Mouse (Mus musculus) bone marrow, adult 2 months (tissue): ENCODE results near the gene Rhof. TPM values are rescaled to one million over a fixed set of nuclear protein-coding genes. Genes with fewer than 3 reads are reported as not detected.
A peak's percentile ranks its signal among the peaks of the same experiment; 100 is the strongest.

Experiments used
- H3K27ac ChIP-seq: fragments of 200-500 bp; 2 replicates; pipeline ENCODE4 v1.5.1; 2012; ENCODE audit warnings: low read depth, mild to moderate bottlenecking, control low read depth, inconsistent platforms, low read length; ENCODE audit not compliant: control insufficient read depth, poor library complexity, insufficient read depth
- H3K4me1 ChIP-seq: fragments of 200-500 bp; 2 replicates; pipeline ENCODE4 v1.6.1; 2011; ENCODE audit warnings: low read length; ENCODE audit not compliant: control insufficient read depth, insufficient read depth
- H3K4me3 ChIP-seq: fragments of 200-500 bp; replicated peaks from 2 replicates; pipeline ENCODE3; 2011; ENCODE audit warnings: mild to moderate bottlenecking, low read depth, low read length, control low read depth; ENCODE audit not compliant: control insufficient read depth
- CTCF ChIP-seq: fragments of 200-500 bp; IDR thresholded peaks from 2 replicates; pipeline ENCODE4 v1.5.1; 2011; ENCODE audit warnings: low read length, control low read depth; ENCODE audit not compliant: control insufficient read depth, insufficient read depth
- POLR2A ChIP-seq: fragments of 200-500 bp; IDR thresholded peaks from 2 replicates; pipeline ENCODE4 v1.6.1; 2011; ENCODE audit warnings: low read depth, mild to moderate bottlenecking, control low read depth, low read length, borderline replicate concordance; ENCODE audit not compliant: control insufficient read depth
- WGBS: fragments of 180-500 bp; shearing (Covaris S2); methylation state at CpG from one replicate; pipeline ENCODE4 v1.1.7; 2018; 5-methylcytosine and 5-hydroxymethylcytosine counted together
- polyA plus RNA-seq: library from polyadenylated mRNA; stranded (reverse); fragments of >200 nt; gene quantifications from 2 replicates; pipeline ENCODE4 v1.2.4, GENCODE M21; 2011; ENCODE audit warnings: low replicate concordance; ENCODE audit not compliant: missing spikeins, insufficient read depth, insufficient read length

The Rhof gene
- polyA plus RNA-seq, 1 experiment, result 7.2 TPM

GRCm38 (mm10) chr5:123138953-123139721 lies 6.6 kb upstream of the Rhof start:
- Histone ChIP-seq H3K4me3 (peak overlapping the region; percentile 77), H3K27ac (peak overlapping the region; percentile 99), H3K4me1 (no peaks in the 10 kb centered on the region; the same call in none of the 2 replicates)
- 2% methylated on average over 39 of the region's 39 CpGs for WGBS
- TF ChIP-seq POLR2A, result peak; percentile 82
- TF ChIP-seq CTCF, result no peak

GRCm38 (mm10) chr5:123138230-123138911 lies 5.9 kb upstream of the Rhof start:
- no peaks in the 10 kb centered on the region; the same call in 1 of the 2 replicates for H3K4me1 ChIP-seq
- TF ChIP-seq CTCF (no peak), POLR2A (peak; percentile 49; the same call in 1 of the 2 replicates)
- 1% methylated on average over 40 of the region's 40 CpGs for WGBS
- peak overlapping the region; percentile 99 for H3K27ac ChIP-seq
- peak overlapping the region; percentile 77 for H3K4me3 ChIP-seq

DNA sequence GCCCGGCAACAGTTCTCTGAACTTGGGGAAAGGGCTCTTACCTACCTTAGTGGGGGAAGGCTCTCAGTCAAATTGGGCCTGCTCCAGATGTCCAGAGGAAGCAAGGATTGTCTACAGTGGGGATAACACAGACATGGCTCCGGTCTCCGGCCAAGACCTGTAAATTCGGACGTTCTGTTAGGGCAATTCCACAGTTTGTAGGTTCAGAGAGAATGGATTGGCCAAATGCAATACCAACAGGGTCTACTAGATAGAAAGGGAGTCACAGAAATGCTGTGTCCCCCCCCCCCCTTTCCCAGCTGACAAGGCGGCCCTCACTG lies 5.4 kb upstream of the Rhof start:
- no peak for TF ChIP-seq POLR2A
- TF ChIP-seq CTCF, result no peak
- Histone ChIP-seq H3K4me3 (peak overlapping the region; percentile 77), H3K4me1 (no peaks in the 10 kb centered on the region; the same call in 1 of the 2 replicates), H3K27ac (peak overlapping the region; percentile 99)
- 11% methylated on average over 6 of the region's 6 CpGs for WGBS

DNA sequence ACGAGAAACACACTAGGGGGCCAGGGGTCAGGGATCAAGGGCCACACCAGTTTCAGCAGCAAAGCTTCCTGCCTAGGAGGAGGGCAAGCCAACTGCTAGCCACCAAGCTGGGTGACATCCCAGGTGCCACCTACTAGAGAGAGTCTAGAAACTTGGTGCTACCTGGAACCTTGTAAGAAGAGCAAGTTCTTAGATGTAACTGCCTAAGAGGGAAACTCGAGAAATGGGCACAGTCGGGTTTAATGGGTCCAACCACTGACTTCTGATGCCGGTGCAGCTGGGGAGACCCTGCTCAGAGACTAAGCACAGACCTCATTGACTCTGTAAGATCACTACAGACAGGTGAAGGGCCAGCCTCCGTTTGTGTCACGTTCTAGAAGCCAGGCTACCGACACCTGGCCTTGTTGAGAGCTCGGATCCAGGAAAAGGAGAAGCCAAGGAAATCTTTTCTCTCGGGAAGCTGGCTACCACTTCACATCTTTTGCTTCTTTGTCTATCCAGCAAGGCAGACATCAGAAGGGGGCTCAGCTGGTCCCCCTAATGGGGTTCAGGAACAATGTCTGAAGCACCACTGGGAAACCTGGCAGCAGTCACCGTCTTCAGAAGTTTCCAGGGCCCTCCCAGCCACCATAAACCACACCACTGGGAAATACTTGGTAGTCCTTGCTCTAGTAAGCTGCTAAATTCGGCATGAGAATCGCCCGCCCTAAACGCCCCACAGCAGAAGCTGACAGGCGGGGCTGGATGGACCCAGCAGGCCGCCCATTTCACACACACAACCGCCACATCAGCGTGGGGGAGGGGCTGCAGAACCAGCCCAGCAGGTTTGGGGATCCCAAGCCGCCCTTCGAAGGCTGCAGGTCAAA lies 4.8 kb upstream of the Rhof start:
- WGBS, result 6% methylated on average over 20 of the region's 20 CpGs
- TF ChIP-seq POLR2A, result peak; percentile 34; the same call in 1 of the 2 replicates
- no peak for TF ChIP-seq CTCF
- Histone ChIP-seq H3K27ac (peak overlapping the region; percentile 99), H3K4me1 (peaks cover 1% of the 10 kb centered on the region; the same call in 1 of the 2 replicates), H3K4me3 (peak overlapping the region; percentile 77)

DNA sequence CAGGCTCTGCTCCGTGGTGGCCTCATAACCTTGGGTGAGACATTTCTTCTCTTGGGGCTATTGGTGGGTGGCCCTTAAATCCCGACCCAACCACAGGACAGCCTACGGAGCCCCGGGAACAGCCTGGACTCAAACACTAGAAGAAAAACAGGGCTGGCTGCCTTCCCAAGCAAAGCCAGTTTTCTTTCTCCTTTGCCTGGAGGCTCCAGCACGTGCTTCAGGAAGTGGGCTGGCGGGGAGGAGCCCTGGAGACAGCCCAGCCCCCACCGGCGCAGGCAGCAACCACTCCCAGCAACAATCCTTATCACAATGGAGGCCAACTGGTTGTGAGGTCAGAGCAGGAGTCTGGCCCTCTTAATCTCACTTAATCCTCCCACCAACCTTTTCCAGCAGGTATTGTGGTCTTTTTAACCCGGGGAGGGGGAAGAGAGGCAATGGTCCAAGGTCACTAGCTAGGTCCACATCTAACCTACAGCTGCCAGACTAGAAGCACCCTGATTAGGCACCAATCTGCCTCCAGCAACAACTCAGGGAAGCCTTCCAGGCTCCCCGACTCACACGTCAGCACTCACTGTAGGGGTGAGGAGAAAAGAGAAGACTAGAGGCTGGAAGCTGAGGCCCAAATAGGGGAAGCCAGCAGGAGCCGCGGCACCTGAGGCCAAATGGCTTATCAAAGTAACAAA lies 4.0 kb upstream of the Rhof start:
- TF ChIP-seq CTCF (no peak), POLR2A (peak; percentile 37; the same call in 1 of the 2 replicates)
- H3K4me1 ChIP-seq, result peaks cover 1% of the 10 kb centered on the region; the same call in 1 of the 2 replicates
- H3K4me3 ChIP-seq, result peak overlapping the region; percentile 77
- peak overlapping the region; percentile 99 for H3K27ac ChIP-seq
- 4% methylated on average over 13 of the region's 13 CpGs for WGBS

DNA sequence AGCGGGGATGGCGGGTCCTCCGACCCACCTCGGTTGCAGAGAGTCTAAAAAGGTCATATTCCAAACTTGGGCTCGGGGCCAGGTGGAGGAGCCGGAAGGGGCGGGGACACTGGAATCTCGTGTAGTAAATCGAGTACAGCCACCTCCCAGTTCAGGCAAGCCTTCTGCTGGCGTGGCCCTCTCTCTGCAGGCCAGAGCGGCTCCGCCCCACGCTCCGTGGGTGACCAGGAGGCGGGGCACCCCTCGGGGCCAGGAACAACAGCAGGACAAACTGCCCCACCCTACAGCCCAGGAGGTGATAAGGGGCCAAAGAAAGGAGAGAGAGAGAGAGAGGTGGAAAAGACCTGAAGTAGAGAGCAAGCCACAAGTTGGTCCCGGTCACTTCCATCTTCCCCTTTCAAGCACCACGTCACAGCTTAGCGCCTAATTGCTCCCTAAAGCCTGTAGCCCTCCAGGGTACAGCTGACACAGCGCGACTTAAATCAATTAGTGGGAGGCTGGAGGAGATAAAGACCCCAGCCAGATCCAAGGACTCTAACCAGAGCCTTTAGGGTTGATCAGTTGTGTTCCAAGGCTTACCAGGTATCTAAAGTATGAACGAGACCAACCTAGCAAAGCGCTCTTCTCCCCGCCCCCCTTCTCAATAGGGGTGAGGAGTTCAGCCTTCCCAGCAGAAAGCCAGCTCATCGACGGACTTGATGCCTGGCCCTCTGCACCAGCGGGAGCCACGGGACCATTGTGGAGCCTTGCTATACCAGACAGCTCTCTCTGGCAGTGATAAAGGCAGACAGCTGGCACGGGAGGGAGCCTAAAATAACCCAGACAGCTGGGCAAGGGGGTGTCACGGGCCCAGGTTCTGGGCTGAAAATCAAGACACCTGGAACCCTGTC lies 3.2 kb upstream of the Rhof start:
- no peak for TF ChIP-seq CTCF
- TF ChIP-seq POLR2A, result 0 out of 2 replicates have a peak, but pooled peaks have one; percentile 25
- H3K4me3 ChIP-seq, result peak overlapping the region; percentile 31
- H3K27ac ChIP-seq, result peak overlapping the region; percentile 99
- peaks cover 2% of the 10 kb centered on the region; the same call in 1 of the 2 replicates for H3K4me1 ChIP-seq
- WGBS, result 21% methylated on average over 30 of the region's 30 CpGs

DNA sequence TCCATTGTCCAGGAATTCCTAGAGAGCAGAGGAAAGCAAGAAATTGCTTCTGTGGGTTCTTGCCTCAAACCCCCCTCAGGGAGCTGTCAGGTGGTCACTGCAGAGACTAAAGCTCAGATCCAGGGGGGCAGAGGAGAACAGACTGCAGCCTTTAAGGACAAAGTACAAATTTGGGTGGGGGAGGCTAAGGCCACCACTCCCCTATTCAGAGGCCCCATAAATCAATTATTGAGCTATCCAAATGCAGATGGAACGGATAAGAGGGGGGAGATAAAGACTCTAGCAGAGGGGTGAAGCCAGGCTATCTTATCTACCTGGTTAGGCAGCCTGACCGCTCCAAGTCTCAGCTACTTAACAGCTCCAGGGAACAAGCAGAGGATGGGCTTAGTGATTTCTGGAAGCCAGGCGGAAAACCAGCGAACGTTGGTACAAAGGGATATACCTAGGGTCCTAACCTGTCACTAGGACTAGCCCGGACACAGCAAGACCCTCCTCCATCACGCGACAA lies 2.4 kb upstream of the Rhof start:
- WGBS, result 77% methylated on average over 8 of the region's 8 CpGs
- no peak overlapping the region for H3K4me3 ChIP-seq
- peaks cover 3% of the 10 kb centered on the region; the same call in 1 of the 2 replicates for H3K4me1 ChIP-seq
- no peak overlapping the region; the same call in 1 of the 2 replicates for H3K27ac ChIP-seq
- no peak for TF ChIP-seq POLR2A
